Mouse (Mus musculus) liver, adult 2 months (tissue): Measurements from ENCODE around the gene Tedc2.

Source experiments
- CTCF ChIP-seq: fragments of 200-500 bp; IDR thresholded peaks from 2 replicates; pipeline ENCODE4 v1.5.1; 2011; ENCODE audit warnings: low read depth, low read length, control low read depth
- POLR2A ChIP-seq: fragments of 200-500 bp; IDR thresholded peaks from 2 replicates; pipeline ENCODE4 v1.6.1; 2011; ENCODE audit warnings: low read length, control low read depth; ENCODE audit not compliant: insufficient read depth; ENCODE audit errors: extremely low read depth

GRCm38 (mm10) chr17:24195349-24195748 lies 25.3 kb downstream of the Tedc2 start:
- TF ChIP-seq CTCF (0 out of 2 replicates have a peak, but pooled peaks have one; percentile 10), POLR2A (no peak)
